Comparison of ENCODE assay signal across 27 mouse cellular contexts in genomic region chr14:121986028-121986427, GRCm38 (mm10). TPM values are rescaled to one million over a fixed set of nuclear protein-coding genes. Genes with fewer than 3 reads are reported as not detected.
DNase-seq lines count a peak whose midpoint lies in the region; ATAC-seq and TF ChIP-seq lines count a peak whose summit lies in the region.
"Had no signal": no experiment of that assay in that cellular context is flagged by ENCODE, and none has a peak within 500 bp of the region (broad histone marks: within the 10 kb centered on the region; RNA-seq: fewer than 3 reads in every experiment).

No protein-coding gene starts in this region.

- H3K27ac ChIP-seq in heart, postnatal 0 days (ENCODE audit: low read depth), result no peak overlapping the region; the same call in 1 of the 2 replicates
- H3K27ac ChIP-seq in layer of hippocampus, adult 2 months, result peak overlapping the region; percentile 9; the same call in 1 of the 2 replicates
- H3K27ac ChIP-seq in brown adipose tissue, adult 24 weeks (replicated peaks; ENCODE audit: low read depth, low read length), result peak overlapping the region; percentile 64
- H3K27ac ChIP-seq in liver, postnatal 0 days (ENCODE audit: low read depth), result no peak overlapping the region
- no peak overlapping the region for H3K27ac ChIP-seq in hindbrain, embryonic 12.5 days
- H3K27ac ChIP-seq: forebrain, embryonic 13.5 days; hindbrain, embryonic 15.5 days; intestine, embryonic 15.5 days had no signal

- WGBS in heart, postnatal 0 days, result 71% methylated on average over 6 of the region's 6 CpGs
- WGBS in liver, postnatal 0 days (ENCODE audit: insufficient replicate concordance), result 61% methylated on average over 6 of the region's 6 CpGs
- 82% methylated on average over 6 of the region's 6 CpGs for WGBS in hindbrain, embryonic 12.5 days

- no peak overlapping the region for H3K9ac ChIP-seq in heart, postnatal 0 days (replicated peaks; ENCODE audit: low read depth, low read length)
- no peak overlapping the region for H3K9ac ChIP-seq in liver, postnatal 0 days (replicated peaks)
- H3K9ac ChIP-seq in hindbrain, embryonic 12.5 days, result no peak overlapping the region
- H3K9ac ChIP-seq: forebrain, embryonic 13.5 days; hindbrain, embryonic 15.5 days; intestine, embryonic 15.5 days had no signal

- no peaks in the 10 kb centered on the region for H3K27me3 ChIP-seq in heart, postnatal 0 days (ENCODE audit: control insufficient read depth, insufficient read depth, low read length)
- no peaks in the 10 kb centered on the region for H3K27me3 ChIP-seq in liver, postnatal 0 days (ENCODE audit: insufficient read depth, low read length)
- no peaks in the 10 kb centered on the region for H3K27me3 ChIP-seq in hindbrain, embryonic 12.5 days
- H3K27me3 ChIP-seq: forebrain, embryonic 13.5 days; hindbrain, embryonic 15.5 days; intestine, embryonic 15.5 days had no signal

- DNase-seq in heart, postnatal 0 days (ENCODE audit: low spot score), result no peak
- DNase-seq in heart, postnatal 25 days (ENCODE audit: low spot score), result no peak
- no peak for DNase-seq in layer of hippocampus, adult 2 months (ENCODE audit: low spot score in 2 of 2)
- DNase-seq in layer of hippocampus, adult 18-20 months (ENCODE audit: low spot score in 2 of 2), result no peak
- no peak for DNase-seq in liver, postnatal 0 days
- DNase-seq: adrenal gland, postnatal 36 days; cerebellum, adult 2 months; cerebellum, postnatal 36 days; heart, postnatal 36 days; lung, postnatal 10 days; right cerebral cortex, postnatal 25 days; thymus, postnatal 25 days had no signal

- H3K4me3 ChIP-seq in heart, postnatal 0 days (ENCODE audit: low read depth, low read length), result no peak overlapping the region
- H3K4me3 ChIP-seq in layer of hippocampus, adult 2 months, result no peak overlapping the region
- no peak overlapping the region for H3K4me3 ChIP-seq in brown adipose tissue, adult 24 weeks (ENCODE audit: insufficient read depth, low read depth, low read length)
- H3K4me3 ChIP-seq in liver, postnatal 0 days (ENCODE audit: low read depth, low read length), result no peak overlapping the region
- H3K4me3 ChIP-seq in hindbrain, embryonic 12.5 days, result no peak overlapping the region
- H3K4me3 ChIP-seq: erythroblast, embryonic 14.5 days; forebrain, embryonic 13.5 days; hindbrain, embryonic 15.5 days; intestine, embryonic 15.5 days; megakaryocyte, embryonic 14.5 days had no signal

- H3K4me2 ChIP-seq in heart, postnatal 0 days (ENCODE audit: low read depth, low read length), result no peak overlapping the region
- no peak overlapping the region for H3K4me2 ChIP-seq in liver, postnatal 0 days (ENCODE audit: low read depth, low read length)
- H3K4me2 ChIP-seq in hindbrain, embryonic 12.5 days (replicated peaks), result no peak overlapping the region
- H3K4me2 ChIP-seq: forebrain, embryonic 13.5 days; hindbrain, embryonic 15.5 days; intestine, embryonic 15.5 days had no signal

- TF ChIP-seq CTCF in heart, postnatal 0 days (IDR thresholded peaks at IDR 0.05; ENCODE audit: low read depth), result no peak
- TF ChIP-seq CTCF in layer of hippocampus, adult 2 months (conservative IDR thresholded peaks at IDR 0.05), result no peak
- TF ChIP-seq CTCF in liver, postnatal 0 days (IDR thresholded peaks at IDR 0.05; ENCODE audit: low read depth), result no peak

- peak; percentile 61; the same call in 1 of the 2 replicates for TF ChIP-seq EP300 in heart, postnatal 0 days (IDR thresholded peaks at IDR 0.05; ENCODE audit: low read depth)
- no peak for TF ChIP-seq EP300 in liver, postnatal 0 days (IDR thresholded peaks at IDR 0.05; ENCODE audit: low read depth)

- 0 out of 2 replicates have a peak, but pooled peaks cover 3% of the 10 kb centered on the region for H3K36me3 ChIP-seq in heart, postnatal 0 days (replicated peaks; ENCODE audit: control insufficient read depth, insufficient read depth, low read length)
- H3K36me3 ChIP-seq in liver, postnatal 0 days (replicated peaks; ENCODE audit: insufficient read depth, low read length), result no peaks in the 10 kb centered on the region; the same call in 1 of the 2 replicates
- H3K36me3 ChIP-seq in hindbrain, embryonic 12.5 days, result no peaks in the 10 kb centered on the region
- H3K36me3 ChIP-seq: hindbrain, embryonic 15.5 days; intestine, embryonic 15.5 days had no signal

- no peaks in the 10 kb centered on the region for H3K9me3 ChIP-seq in heart, postnatal 0 days (replicated peaks; ENCODE audit: control insufficient read depth, low read length)
- no peaks in the 10 kb centered on the region for H3K9me3 ChIP-seq in liver, postnatal 0 days (ENCODE audit: low read length)
- H3K9me3 ChIP-seq in hindbrain, embryonic 12.5 days (replicated peaks), result no peaks in the 10 kb centered on the region
- H3K9me3 ChIP-seq: forebrain, embryonic 13.5 days; hindbrain, embryonic 15.5 days; intestine, embryonic 15.5 days; megakaryocyte, embryonic 14.5 days had no signal

- peak; percentile 24; the same call in 1 of the 2 replicates for ATAC-seq in heart, postnatal 0 days (ENCODE audit: insufficient read depth, low read depth)
- ATAC-seq in liver, postnatal 0 days, result peak; percentile 26; the same call in 1 of the 2 replicates
- no peak for ATAC-seq in hindbrain, embryonic 12.5 days (ENCODE audit: low FRiP score)
- ATAC-seq: forebrain, embryonic 13.5 days; intestine, embryonic 15.5 days; midbrain, embryonic 16.5 days had no signal

- H3K4me1 ChIP-seq in heart, postnatal 0 days (ENCODE audit: control insufficient read depth, insufficient read depth), result 0 out of 2 replicates have a peak, but pooled peaks cover 8% of the 10 kb centered on the region
- peaks cover 12% of the 10 kb centered on the region for H3K4me1 ChIP-seq in brown adipose tissue, adult 24 weeks (ENCODE audit: control insufficient read depth, insufficient read depth, insufficient read length, low read length)
- peaks cover 18% of the 10 kb centered on the region for H3K4me1 ChIP-seq in liver, postnatal 0 days (ENCODE audit: insufficient read depth)
- no peaks in the 10 kb centered on the region for H3K4me1 ChIP-seq in hindbrain, embryonic 12.5 days
- H3K4me1 ChIP-seq: forebrain, embryonic 13.5 days; hindbrain, embryonic 15.5 days; intestine, embryonic 15.5 days had no signal

- intact Hi-C loops in heart, postnatal 25 days (cut with DNase I), result loop anchor here (1.0 to 5.0 kb wide), 2 partner anchors 23 to 54 kb away; no protein-coding TSS in a partner anchor

RNA-seq across cellular contexts. Expression of gene Gpr183, which starts 21.0 kb away (rescaled TPM):
- 1.3 and 1.5 TPM in 2 replicates for total RNA-seq in heart, postnatal 0 days (2014; rRNA removed; ENCODE audit: low replicate concordance)
- 0.89 and 1.1 TPM in 2 replicates for polyA plus RNA-seq in heart, postnatal 0 days (2015; fragmentation: Nextera tagmentation; extraction: Ambion mirVana)
- 1 to 10 TPM; 1.4 to 1.6 TPM for total RNA-seq in heart, postnatal 25 days (2021)
- 1 to 10 TPM in 1 of 2 experiments, under 1 TPM in 1; 0.56 to 1.0 TPM for total RNA-seq in layer of hippocampus, adult 2 months (2021)
- under 1 TPM; 0.58 to 0.92 TPM for total RNA-seq in layer of hippocampus, adult 18-20 months (2021)
- 1.3 TPM in 2 replicates for polyA plus RNA-seq in brown adipose tissue, adult 24 weeks (2012; ENCODE audit: insufficient read depth, insufficient read length, missing spikeins)
- 0.94 and 0.95 TPM in 2 replicates for polyA plus RNA-seq in liver, postnatal 0 days (2015; fragmentation: Nextera tagmentation; extraction: Ambion mirVana)
- 2.0 and 2.1 TPM in 2 replicates for polyA plus RNA-seq in hindbrain, embryonic 12.5 days (2016; fragmentation: Nextera tagmentation; extraction: Ambion mirVana)

RNA-seq across cellular contexts. Expression of gene Timm8a2, which starts 48.4 kb away (rescaled TPM):
- not detected in 2 replicates for total RNA-seq in heart, postnatal 0 days (2014; rRNA removed; ENCODE audit: low replicate concordance)
- not detected in 2 replicates for polyA plus RNA-seq in heart, postnatal 0 days (2015; fragmentation: Nextera tagmentation; extraction: Ambion mirVana)
- not detected for total RNA-seq in heart, postnatal 25 days (2021)
- total RNA-seq in layer of hippocampus, adult 2 months (2021), result not detected
- total RNA-seq in layer of hippocampus, adult 18-20 months (2021), result not detected
- not detected in 2 replicates for polyA plus RNA-seq in brown adipose tissue, adult 24 weeks (2012; ENCODE audit: insufficient read depth, insufficient read length, missing spikeins)
- polyA plus RNA-seq in liver, postnatal 0 days (2015; fragmentation: Nextera tagmentation; extraction: Ambion mirVana), result not detected in 2 replicates
- polyA plus RNA-seq in hindbrain, embryonic 12.5 days (2016; fragmentation: Nextera tagmentation; extraction: Ambion mirVana), result not detected in 2 replicates
- total RNA-seq: adrenal gland, postnatal 36 days; gastrocnemius, adult 8-10 months; granulocyte monocyte progenitor cell, adult 5-6 weeks; heart, postnatal 36 days; layer of hippocampus, adult 8-10 months; left cerebral cortex, postnatal 25 days had no signal
- polyA plus RNA-seq: C2C12; embryonic facial prominence, embryonic 11.5 days; erythroblast, embryonic 14.5 days; forebrain, embryonic 13.5 days; frontal cortex, adult 2 months; hindbrain, embryonic 15.5 days; intestine, embryonic 15.5 days; midbrain, embryonic 16.5 days had no signal

Comparison
In these comparisons a context has a peak if more than half of its experiments do, and no peak if none do; other contexts are left out.
1. H3K27ac ChIP-seq: peak in layer of hippocampus, adult 2 months (single experiment) and brown adipose tissue, adult 24 weeks (single experiment); none in heart, postnatal 0 days (single experiment), liver, postnatal 0 days (single experiment) and hindbrain, embryonic 12.5 days (single experiment).